Mouse (Mus musculus): ENCODE results near the gene Nckap5. TPM values are rescaled to one million over a fixed set of nuclear protein-coding genes. Genes with fewer than 3 reads are reported as not detected.
"Not testable (repeated sequence)": the region's sequence is repeated elsewhere in the genome, so short reads cannot be mapped to it uniquely, and the experiment has no call there.

The Nckap5 gene
- 10 to 100 TPM; 70.3 to 75.1 TPM for total RNA-seq (2021)
- long read RNA-seq, experiment 1, partial matches to known transcripts = 4 of 57 reads
- long read RNA-seq, experiment 1, other reads (novel, unspliced or antisense) = 53 of 57 reads
- long read RNA-seq, experiment 2, partial matches to known transcripts = 5 of 95 reads
- long read RNA-seq, experiment 2, other reads (novel, unspliced or antisense) = 90 of 95 reads

GRCm38 (mm10) chr1:126830031-126830927 is at the start of gene Nckap5:
TSS of gene Nckap5 (minus strand) at chr1:126830799.
- peak in 1 of 2 experiments; percentile 11 for DNase-seq (ENCODE audit: low spot score in 2 of 2)

- no peak for DNase-seq (ENCODE audit: low spot score in 2 of 2)
Measured at GRCm38 (mm10) chr1:126877495-126877894, 46.9 kb upstream of the Nckap5 start.

GRCm38 (mm10) chr1:126868372-126868771 is 37.8 kb upstream of the Nckap5 start:
- DNase-seq (ENCODE audit: low spot score in 2 of 2) = no peak

- DNase-seq (ENCODE audit: low spot score in 2 of 2) = no peak
Measured at GRCm38 (mm10) chr1:126867912-126868311, 37.3 kb upstream of the Nckap5 start.

DNA sequence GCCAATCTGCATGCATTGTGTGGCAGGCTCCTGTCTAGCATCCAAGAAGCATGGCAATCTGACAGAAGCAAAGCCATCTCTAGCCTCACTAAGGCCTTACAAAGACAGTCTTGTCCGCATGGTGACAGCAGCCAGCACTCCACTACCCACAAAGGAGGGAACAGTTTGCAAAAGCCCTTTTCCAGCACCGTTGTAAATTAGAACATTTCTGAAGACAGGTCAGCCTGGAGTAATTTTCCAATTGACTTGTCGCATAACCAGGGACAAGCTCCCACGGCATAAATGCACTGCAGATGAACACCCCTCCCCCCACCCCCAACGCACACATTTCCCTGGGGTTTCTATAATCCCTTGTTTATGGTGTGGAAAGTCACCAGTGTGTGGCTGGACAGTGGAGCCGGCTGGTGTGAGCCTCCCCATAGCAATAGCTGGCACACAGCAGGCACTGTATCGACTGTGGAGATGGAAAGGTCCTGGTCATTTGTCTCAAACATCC is 35.0 kb upstream of the Nckap5 start:
- DNase-seq (ENCODE audit: low spot score in 2 of 2) = no peak

GRCm38 (mm10) chr1:126861816-126862215 is 31.2 kb upstream of the Nckap5 start:
- no peak for DNase-seq (ENCODE audit: low spot score in 2 of 2)

DNA sequence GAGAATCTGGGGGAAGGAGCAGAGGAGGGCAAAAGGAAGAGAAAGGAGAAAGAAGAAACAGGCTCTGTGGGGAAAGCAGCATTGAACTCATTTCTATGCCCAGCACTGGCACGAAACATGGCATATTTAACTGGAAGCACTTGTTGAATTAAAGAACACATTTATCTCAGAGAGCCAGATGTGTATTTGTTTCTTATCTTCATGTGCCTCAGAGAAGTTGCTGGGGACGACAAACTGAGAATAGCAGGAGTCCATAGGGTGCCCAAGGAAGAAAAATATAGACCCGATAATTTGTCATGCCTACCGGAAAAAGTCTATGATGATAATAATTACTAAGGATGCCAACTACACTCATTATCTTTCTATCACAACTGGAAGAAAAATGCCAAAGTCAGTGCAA is 29.9 kb upstream of the Nckap5 start:
- no peak for DNase-seq (ENCODE audit: low spot score in 2 of 2)

GRCm38 (mm10) chr1:126849481-126849880 is 18.9 kb upstream of the Nckap5 start:
- DNase-seq (ENCODE audit: low spot score in 2 of 2) = no peak

DNA sequence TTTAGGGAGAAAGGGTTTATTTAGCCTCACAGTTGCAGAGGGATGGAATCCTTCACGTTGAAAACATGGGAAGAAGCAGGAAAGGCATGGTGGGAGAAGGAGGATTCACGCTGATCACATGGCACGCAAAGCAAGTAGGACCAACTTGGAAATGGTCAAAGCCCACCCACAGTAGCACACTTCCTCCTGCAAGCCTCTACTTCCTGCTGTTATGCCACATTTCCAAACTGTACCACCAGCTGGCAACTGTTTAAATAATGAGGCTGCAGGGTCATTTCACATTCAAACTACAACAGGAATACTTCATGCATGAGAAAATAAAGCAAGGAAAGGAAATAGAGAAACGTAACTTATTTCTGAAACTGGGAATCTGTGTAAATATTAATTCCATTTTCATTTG is 15.7 kb upstream of the Nckap5 start:
- DNase-seq (ENCODE audit: low spot score in 2 of 2) = no peak

- no peak for DNase-seq (ENCODE audit: low spot score in 2 of 2)
Measured at GRCm38 (mm10) chr1:126832885-126833284, 2.3 kb upstream of the Nckap5 start.

DNA sequence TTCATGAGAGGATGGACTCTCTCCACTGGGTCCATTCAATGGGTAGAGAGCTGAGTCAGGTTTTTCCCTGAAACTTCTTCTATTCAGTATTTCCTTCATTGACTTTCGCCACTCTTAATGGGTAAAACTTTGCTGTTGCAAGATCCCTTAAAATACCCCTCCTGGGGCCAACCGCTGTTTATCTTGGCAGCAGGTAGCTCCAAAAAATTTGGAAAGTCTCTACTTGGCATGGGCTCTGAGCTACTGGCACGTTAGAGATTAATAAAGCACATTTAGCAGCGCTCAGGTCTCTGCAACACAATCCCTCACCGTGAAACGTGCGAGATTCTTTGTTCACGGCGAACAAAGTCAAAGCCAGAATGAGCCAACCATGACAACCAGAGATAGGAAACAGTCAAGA is 1.6 kb downstream of the Nckap5 start:
- no peak for DNase-seq (ENCODE audit: low spot score in 2 of 2)

GRCm38 (mm10) chr1:126824841-126825240 is 5.8 kb downstream of the Nckap5 start:
- no peak for DNase-seq (ENCODE audit: low spot score in 2 of 2)

DNA sequence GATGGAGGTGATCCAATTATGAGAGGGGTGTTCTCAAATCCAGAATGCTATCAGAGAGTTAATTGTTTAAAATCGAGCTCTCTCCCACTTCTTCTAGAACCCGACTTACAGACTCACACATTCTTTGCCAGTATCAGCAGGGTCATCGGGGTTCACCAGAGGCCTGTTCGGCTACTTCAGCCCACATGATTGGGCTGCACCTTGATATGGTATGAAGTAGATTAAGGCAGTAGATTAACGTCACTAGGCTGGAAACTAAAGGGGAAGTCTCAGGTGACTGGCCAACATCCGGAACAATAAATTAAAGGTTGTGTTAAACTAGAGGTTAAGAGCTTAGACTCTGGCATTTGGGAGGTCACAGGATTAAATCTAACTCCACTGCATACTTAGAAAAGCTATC is 8.4 kb downstream of the Nckap5 start:
- no peak for DNase-seq (ENCODE audit: low spot score in 2 of 2)

DNA sequence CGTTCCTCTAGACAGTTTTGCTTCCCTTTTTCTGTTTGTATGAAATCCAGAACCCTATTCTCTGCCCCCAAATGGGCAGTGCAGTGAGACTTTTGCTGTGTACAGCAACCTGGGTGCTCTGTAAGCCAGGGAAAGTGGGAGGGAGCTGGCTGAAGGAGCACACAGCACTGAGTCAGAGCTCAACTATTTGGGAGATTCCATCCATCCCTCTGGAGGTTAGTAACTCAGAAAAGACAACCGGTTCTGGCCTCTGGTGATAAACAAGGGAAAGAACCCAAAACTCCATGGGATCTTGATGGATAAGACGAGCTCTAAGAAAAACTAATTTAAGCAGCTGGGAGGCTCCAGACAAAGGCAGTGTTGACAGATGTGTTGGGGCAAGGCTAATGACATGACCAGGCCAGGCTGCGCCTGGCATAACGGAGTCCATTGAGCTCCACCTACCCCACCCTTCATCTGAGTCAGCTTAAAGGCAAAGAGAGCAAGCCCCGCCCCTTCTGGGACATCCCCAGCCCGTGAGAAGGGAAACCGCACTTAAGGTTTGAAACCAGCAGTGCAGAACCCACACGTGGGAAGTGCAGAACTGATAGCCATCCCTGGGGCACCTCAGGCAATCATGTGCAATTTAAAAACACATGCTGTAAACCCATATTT is 13.1 kb downstream of the Nckap5 start:
- DNase-seq (ENCODE audit: low spot score in 2 of 2) = no peak

GRCm38 (mm10) chr1:126806994-126807611 is 23.5 kb downstream of the Nckap5 start:
- DNase-seq (ENCODE audit: low spot score in 2 of 2) = no peak

DNA sequence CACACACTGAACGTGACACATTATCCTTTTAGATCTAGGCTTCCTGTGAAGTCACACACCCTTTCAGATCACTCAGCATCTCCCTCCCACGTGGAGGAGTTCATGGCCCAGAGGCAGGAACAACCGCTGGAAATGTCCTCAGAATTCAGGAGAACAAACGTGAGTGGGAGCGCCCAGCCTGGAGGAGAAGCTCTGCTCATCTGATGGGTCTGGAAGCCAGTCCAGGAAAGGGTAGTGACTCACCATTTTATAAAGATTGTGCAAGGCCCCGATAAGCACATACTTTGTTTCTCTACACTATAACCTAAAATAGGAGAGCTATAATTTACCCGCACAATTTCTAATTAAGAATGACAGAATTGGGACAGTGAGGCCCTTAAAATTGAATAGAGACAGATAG is 24.1 kb downstream of the Nckap5 start:
- no peak for DNase-seq (ENCODE audit: low spot score in 2 of 2)

DNA sequence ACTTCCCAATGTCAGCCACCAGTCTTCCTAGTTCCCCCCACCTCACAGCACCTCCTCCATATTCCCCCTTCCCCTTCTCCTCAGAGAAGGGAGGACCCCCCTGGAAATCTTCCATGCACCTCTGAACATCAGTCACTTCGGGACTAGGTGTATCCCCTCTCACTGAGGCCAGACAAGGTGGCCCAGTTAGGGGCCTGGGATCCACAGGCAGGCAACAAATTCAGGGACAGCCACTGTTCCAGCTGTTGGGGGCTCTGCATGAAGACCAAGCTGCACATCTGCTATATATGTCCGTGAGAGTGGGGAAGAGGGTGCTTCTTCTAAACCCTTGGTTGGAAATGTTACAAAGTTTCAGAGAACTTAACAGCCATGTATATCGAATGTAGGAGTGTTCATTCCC is 28.2 kb downstream of the Nckap5 start:
- no peak for DNase-seq (ENCODE audit: low spot score in 2 of 2)

- no peak for DNase-seq (ENCODE audit: low spot score in 2 of 2)
Measured at GRCm38 (mm10) chr1:126801706-126802105, 28.9 kb downstream of the Nckap5 start.

GRCm38 (mm10) chr1:126799379-126799798 is 31.2 kb downstream of the Nckap5 start:
- DNase-seq (ENCODE audit: low spot score in 2 of 2) = no peak

GRCm38 (mm10) chr1:126780354-126780941 is 50.2 kb downstream of the Nckap5 start:
- not testable (repeated sequence) for DNase-seq (ENCODE audit: low spot score in 2 of 2)

GRCm38 (mm10) chr1:126773947-126774346 is 56.7 kb downstream of the Nckap5 start:
- not testable (repeated sequence) for DNase-seq (ENCODE audit: low spot score in 2 of 2)

Data from adrenal gland, postnatal 4 days (tissue).